Mouse (Mus musculus) neural tube, embryonic 11.5 days (tissue): ENCODE data around the gene Aqp9. TPM values are rescaled to one million over a fixed set of nuclear protein-coding genes. Genes with fewer than 3 reads are reported as not detected.
A peak's percentile ranks its signal among the peaks of the same experiment; 100 is the strongest.

ENCODE experiments used
- ATAC-seq: fragments of 200-750 bp; cut with Nextera tagmentation; 2 replicates; pipeline ENCODE4 v1.8.0; 2017; ENCODE audit warnings: moderate number of reproducible peaks, mild to moderate bottlenecking, moderate TSS enrichment, moderate library complexity; ENCODE audit not compliant: insufficient read depth, low FRiP score, low TSS enrichment
- DNase-seq: peaks from one replicate; pipeline ENCODE4 v3.0.0-alpha.2; 2015; ENCODE audit warnings: low spot score
- H3K27ac ChIP-seq: fragments of 300-500 bp; sonication (generic); 2 replicates; pipeline ENCODE4 v1.5.1; 2014; ENCODE audit warnings: low read depth, mild to moderate bottlenecking, low read length
- H3K27me3 ChIP-seq: fragments of 300-500 bp; sonication (generic); 2 replicates; pipeline ENCODE4 v1.6.1; 2014; ENCODE audit warnings: mild to moderate bottlenecking, low read length, mixed read lengths; ENCODE audit not compliant: control insufficient read depth, insufficient read depth
- H3K36me3 ChIP-seq: fragments of 300-500 bp; sonication (generic); 2 replicates; pipeline ENCODE4 v1.6.1; 2014; ENCODE audit warnings: mild to moderate bottlenecking, low read length, moderate library complexity, mixed read lengths; ENCODE audit not compliant: control insufficient read depth, insufficient read depth
- H3K4me1 ChIP-seq: fragments of 300-500 bp; sonication (generic); 2 replicates; pipeline ENCODE4 v1.6.1; 2014; ENCODE audit warnings: low read length, mixed read lengths; ENCODE audit not compliant: control insufficient read depth, insufficient read depth
- H3K4me2 ChIP-seq: fragments of 300-500 bp; sonication (generic); 2 replicates; pipeline ENCODE4 v1.6.1; 2014; ENCODE audit warnings: low read depth, mild to moderate bottlenecking, moderate library complexity
- H3K4me3 ChIP-seq: fragments of 300-500 bp; sonication (generic); 2 replicates; pipeline ENCODE4 v1.5.1; 2014; ENCODE audit warnings: low read depth, low read length
- H3K9ac ChIP-seq: fragments of 300-500 bp; sonication (generic); 2 replicates; pipeline ENCODE4 v1.6.1; 2014; ENCODE audit warnings: mild to moderate bottlenecking, low read length
- H3K9me3 ChIP-seq: fragments of 300-500 bp; sonication (generic); 2 replicates; pipeline ENCODE4 v1.6.1; 2016; ENCODE audit warnings: low read length; ENCODE audit not compliant: control insufficient read depth
- WGBS: fragments of 180-500 bp; shearing (Covaris S2); extraction: QIAGEN DNeasy Blood & Tissue Kit; methylation state at CpG from one replicate; pipeline ENCODE4 v1.1.7; 2014; 5-methylcytosine and 5-hydroxymethylcytosine counted together
- polyA plus RNA-seq: library from polyadenylated mRNA; unstranded; fragments of >200 nt; fragmentation: Nextera tagmentation; extraction: Ambion mirVana; gene quantifications from 2 replicates; pipeline ENCODE4 v1.2.1, GENCODE M21; 2014

Aqp9 gene
- polyA plus RNA-seq, 1 experiment from 2014 or later, result 0.08 TPM

DNA sequence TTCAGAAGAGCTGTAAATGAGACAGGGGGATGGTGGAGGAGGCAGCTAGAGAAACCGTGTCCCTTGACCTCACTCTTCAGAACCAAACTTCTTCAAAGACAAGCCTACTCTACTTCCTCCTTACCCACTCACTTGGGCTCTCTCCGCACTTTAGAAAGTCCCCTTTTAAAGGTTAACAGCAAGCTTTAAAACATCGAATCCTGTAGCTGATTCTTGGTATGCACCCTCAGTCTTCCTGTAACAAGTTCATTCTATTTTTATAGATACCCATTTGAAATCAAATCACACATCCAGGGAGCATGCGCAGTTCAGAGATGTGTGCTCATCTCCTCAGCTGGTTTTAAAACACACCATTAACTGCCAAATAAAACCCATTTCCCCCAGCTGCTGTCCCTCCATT is 33.8 kb upstream of the Aqp9 start:
- ATAC-seq, result no peak
- no peak overlapping the region for H3K27ac ChIP-seq
- H3K4me1 ChIP-seq, result no peaks in the 10 kb centered on the region
- H3K9me3 ChIP-seq, result no peaks in the 10 kb centered on the region
- H3K36me3 ChIP-seq, result no peaks in the 10 kb centered on the region
- H3K9ac ChIP-seq, result no peak overlapping the region
- no peaks in the 10 kb centered on the region for H3K27me3 ChIP-seq
- H3K4me2 ChIP-seq, result no peak overlapping the region
- WGBS, result 82% methylated on average over 4 of the region's 4 CpGs
- DNase-seq, result no peak
- H3K4me3 ChIP-seq, result no peak overlapping the region

DNA sequence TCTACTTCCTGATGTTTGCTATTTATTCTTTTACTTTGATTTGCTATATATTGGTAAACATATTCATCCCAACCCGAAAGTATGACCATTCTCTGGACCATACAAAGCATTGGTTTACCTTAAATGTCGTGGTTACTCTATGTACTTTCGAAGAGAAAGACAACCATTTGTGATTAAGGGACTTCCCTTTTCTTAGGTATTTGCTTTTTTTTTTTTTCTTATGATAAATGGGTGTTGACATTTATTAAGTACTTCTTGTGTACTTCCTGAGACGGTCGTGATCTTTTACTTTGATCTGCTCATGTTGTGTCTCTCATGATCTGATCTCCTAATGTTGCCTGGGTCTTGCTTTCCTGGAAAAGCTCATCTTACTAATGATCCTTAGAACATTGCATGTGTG is 30.3 kb upstream of the Aqp9 start:
- Histone ChIP-seq H3K4me2 (no peak overlapping the region), H3K27ac (no peak overlapping the region), H3K27me3 (no peaks in the 10 kb centered on the region), H3K9me3 (no peaks in the 10 kb centered on the region), H3K9ac (no peak overlapping the region), H3K36me3 (no peaks in the 10 kb centered on the region), H3K4me1 (no peaks in the 10 kb centered on the region), H3K4me3 (no peak overlapping the region)
- 84% methylated on average over 5 of the region's 5 CpGs for WGBS
- ATAC-seq (no peak), DNase-seq (no peak)

DNA sequence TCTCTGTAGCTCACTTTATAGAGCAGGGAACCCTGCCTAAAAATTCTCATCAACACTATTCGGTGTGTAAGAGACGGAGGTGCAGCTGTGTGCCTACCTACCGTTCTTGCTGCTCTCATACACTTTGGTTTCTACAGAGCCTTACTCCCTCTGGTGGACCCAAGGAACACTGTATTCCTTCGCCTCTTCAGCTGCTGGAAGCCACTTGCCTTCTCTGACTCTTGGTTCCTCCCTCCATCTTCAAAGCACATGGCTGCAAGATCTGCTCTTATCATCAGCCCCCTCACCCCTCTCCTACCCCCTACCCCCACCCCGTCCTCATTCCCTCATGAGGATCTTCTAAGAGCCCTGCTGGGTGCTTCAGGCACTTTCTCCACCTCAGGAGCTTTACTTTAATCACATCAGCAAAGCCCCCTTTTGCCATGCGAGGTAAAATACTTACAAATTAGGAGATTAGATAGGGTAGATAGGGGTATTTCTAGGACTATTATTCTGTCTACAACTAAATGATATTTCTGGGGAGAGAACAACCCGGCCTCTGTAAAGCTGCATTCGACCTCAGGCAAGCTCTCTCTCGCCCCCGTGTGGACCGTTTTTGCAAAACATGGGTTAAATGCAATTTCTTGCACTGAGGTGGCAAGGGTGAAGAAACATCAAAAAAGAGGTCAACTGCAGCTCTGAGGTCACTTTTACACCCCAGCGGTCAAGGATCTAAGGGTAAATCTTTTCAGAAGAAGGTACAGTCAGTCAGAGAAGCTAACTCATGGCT is 20.3 kb upstream of the Aqp9 start:
- Histone ChIP-seq H3K27me3 (no peaks in the 10 kb centered on the region), H3K9me3 (no peaks in the 10 kb centered on the region), H3K9ac (no peak overlapping the region), H3K36me3 (no peaks in the 10 kb centered on the region), H3K4me3 (no peak overlapping the region), H3K27ac (no peak overlapping the region), H3K4me1 (no peaks in the 10 kb centered on the region), H3K4me2 (peak overlapping the region; percentile 10; the same call in 1 of the 2 replicates)
- 14% methylated on average over 12 of the region's 12 CpGs for WGBS
- no peak for ATAC-seq
- peak; percentile 78 for DNase-seq

DNA sequence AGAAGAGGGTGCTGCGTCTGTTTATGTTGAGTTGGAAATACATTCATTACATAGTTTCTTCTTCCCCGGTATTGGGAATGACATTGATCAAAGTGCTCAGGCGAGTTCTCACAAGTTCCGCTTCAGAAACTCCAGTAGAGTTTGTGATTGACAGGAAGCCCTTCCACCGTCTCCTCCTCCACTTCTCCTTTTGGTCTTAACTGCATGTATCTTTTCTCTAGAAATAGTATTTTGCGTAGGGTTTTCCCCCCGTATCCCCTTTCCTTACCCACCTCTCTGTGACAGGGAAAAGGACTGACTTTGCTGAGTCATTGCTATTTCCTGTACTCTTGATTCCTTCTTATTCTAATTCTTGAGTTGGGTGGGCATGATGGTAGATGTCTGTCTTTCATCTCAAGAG is 18.9 kb upstream of the Aqp9 start:
- Histone ChIP-seq H3K36me3 (no peaks in the 10 kb centered on the region), H3K27ac (no peak overlapping the region), H3K27me3 (no peaks in the 10 kb centered on the region), H3K4me1 (no peaks in the 10 kb centered on the region), H3K4me3 (no peak overlapping the region), H3K9ac (no peak overlapping the region), H3K9me3 (no peaks in the 10 kb centered on the region), H3K4me2 (no peak overlapping the region)
- WGBS, result 92% methylated on average over 7 of the region's 7 CpGs
- DNase-seq (no peak), ATAC-seq (no peak)

DNA sequence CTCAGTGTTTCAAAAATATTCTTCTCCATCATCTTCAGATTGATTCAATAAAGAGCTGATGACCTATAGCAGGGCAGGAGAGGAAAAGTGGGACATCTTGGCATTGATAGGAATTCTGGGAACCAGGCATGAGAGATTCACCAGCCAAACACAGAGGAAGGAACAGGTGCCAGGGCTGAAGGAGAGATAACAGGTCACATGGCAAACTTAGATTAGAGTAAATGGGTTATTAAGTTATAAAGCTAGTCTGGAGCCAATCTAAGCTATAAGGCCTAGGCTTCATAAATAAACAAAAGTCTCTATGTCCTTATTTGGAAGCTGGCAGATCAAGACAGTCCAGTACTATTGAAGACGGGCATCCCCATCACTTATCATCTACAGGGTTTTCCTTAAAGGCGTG is 17.3 kb upstream of the Aqp9 start:
- no peak overlapping the region for H3K4me2 ChIP-seq
- no peak overlapping the region for H3K9ac ChIP-seq
- H3K36me3 ChIP-seq, result no peaks in the 10 kb centered on the region
- DNase-seq (no peak), ATAC-seq (no peak)
- no peaks in the 10 kb centered on the region for H3K9me3 ChIP-seq
- no peaks in the 10 kb centered on the region for H3K4me1 ChIP-seq
- no peak overlapping the region for H3K4me3 ChIP-seq
- H3K27ac ChIP-seq, result no peak overlapping the region
- WGBS, result 86% methylated on average over 2 of the region's 2 CpGs
- H3K27me3 ChIP-seq, result no peaks in the 10 kb centered on the region

DNA sequence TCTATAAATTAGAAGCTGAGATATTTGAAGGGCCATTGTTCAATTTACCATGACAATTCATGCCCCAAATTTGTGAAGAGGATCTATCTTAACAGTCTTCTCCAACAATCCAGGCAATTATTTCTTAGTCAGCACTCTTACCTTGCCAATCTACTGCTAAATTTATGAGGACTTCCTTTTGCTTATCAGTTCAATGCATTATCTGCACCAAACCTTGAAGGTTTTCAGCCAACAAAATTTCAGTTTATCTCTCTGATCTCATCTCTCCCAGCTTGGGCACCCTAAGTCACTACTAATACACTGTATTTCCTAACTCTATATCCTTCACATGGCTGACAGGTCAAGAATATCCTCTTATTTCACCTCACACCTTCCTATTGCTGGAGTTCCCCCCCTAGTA is 16.8 kb upstream of the Aqp9 start:
- no peak for ATAC-seq
- H3K9me3 ChIP-seq, result no peaks in the 10 kb centered on the region
- no peak overlapping the region for H3K9ac ChIP-seq
- no peak overlapping the region for H3K27ac ChIP-seq
- H3K27me3 ChIP-seq, result no peaks in the 10 kb centered on the region
- H3K4me2 ChIP-seq, result no peak overlapping the region
- H3K4me3 ChIP-seq, result no peak overlapping the region
- H3K36me3 ChIP-seq, result no peaks in the 10 kb centered on the region
- H3K4me1 ChIP-seq, result no peaks in the 10 kb centered on the region
- no peak for DNase-seq

DNA sequence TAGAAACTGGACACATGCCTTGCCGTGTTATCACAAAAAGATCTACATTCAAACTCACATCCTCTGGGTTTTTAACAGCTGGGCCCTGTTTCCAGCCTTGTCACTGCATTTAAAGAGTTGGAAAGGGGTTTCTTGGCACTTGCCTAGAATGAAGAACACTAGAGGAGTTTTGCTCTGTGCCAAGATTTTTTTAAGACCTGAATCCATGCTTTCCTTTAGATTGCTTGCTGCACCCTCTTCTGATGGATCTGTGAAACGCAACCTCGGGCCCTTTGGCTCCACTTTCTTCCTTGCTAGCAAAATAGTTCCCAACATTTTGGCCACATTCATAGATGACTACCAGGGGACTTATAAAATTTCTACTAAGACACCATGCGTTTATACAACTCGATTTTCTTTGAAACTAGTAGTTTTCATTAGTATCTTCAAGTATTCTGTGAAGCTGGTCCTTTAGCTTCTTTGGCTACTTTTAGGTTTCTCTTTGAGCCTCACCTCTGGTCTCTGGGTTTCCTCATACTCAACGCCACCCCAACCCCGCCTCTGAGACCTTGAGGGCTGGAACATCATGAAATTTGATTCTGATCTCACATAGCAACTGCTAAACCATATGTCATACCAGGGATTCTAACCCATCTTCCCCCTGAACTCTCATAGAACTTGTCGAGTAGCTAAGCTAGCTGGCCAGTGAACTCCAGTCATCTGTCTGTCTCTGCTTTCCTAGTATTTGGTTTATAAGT is 11.7 kb upstream of the Aqp9 start:
- Histone ChIP-seq H3K4me2 (no peak overlapping the region), H3K36me3 (no peaks in the 10 kb centered on the region), H3K9ac (no peak overlapping the region), H3K27ac (no peak overlapping the region), H3K9me3 (no peaks in the 10 kb centered on the region), H3K27me3 (no peaks in the 10 kb centered on the region), H3K4me1 (no peaks in the 10 kb centered on the region), H3K4me3 (no peak overlapping the region)
- no peak for DNase-seq
- no peak for ATAC-seq
- 77% methylated on average over 8 of the region's 8 CpGs for WGBS

DNA sequence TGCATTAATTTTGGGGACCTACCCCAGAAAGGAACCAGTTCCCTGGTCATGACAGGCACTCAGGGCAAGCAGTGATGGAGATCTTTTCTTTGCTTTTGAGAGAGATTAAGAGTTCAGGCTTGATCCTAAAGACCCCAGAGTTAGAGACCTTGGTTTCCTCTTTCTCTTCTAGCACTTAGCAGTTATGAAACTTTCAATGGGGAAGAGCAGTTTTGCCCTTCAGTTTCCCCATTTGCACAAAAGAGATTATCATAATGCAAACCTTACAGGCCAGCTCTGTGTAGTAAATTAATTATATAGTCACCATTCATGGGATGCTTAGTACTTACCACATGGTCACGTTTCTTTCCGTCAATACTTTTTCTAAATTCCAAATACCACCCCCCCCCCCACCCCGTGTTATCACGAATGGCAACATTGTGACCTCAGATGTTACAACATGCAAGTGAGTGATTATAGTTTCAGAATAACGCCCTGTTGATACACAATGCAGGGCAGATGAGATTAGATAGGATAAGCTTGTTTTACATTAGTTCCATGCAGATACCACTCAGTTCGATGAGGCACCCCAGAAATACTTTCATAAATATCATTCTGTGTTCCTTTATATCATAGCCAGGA is 10.9 kb upstream of the Aqp9 start:
- Histone ChIP-seq H3K4me2 (no peak overlapping the region), H3K36me3 (no peaks in the 10 kb centered on the region), H3K4me3 (no peak overlapping the region), H3K27me3 (no peaks in the 10 kb centered on the region), H3K27ac (no peak overlapping the region), H3K9ac (no peak overlapping the region), H3K4me1 (no peaks in the 10 kb centered on the region), H3K9me3 (no peaks in the 10 kb centered on the region)
- 90% methylated on average over 6 of the region's 6 CpGs for WGBS
- no peak for DNase-seq
- ATAC-seq, result no peak

DNA sequence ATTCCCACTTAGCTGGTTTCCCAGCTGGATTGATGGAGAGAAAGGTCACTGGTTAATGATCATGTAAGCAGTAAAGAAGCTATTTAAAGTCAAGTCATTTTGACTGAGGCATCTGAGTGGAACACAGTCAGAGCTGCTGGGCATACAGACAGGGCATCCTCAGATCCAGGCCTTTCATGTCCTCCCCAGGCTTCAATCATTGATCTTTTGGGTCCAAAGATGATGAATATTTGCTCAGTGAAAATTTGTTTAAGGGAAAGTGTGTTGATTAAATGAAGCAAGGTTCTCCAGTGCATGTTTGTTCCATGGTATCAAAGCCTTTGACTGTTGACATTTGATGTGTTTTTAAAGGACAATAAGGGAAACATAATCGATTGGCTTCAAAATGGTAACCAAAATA is 7.2 kb upstream of the Aqp9 start:
- no peak for DNase-seq
- no peak for ATAC-seq
- Histone ChIP-seq H3K4me2 (no peak overlapping the region), H3K27me3 (no peaks in the 10 kb centered on the region), H3K36me3 (no peaks in the 10 kb centered on the region), H3K9ac (no peak overlapping the region), H3K27ac (no peak overlapping the region), H3K4me1 (no peaks in the 10 kb centered on the region), H3K4me3 (no peak overlapping the region), H3K9me3 (no peaks in the 10 kb centered on the region)
- 80% methylated on average over 1 of the region's 1 CpGs for WGBS
